Mouse (Mus musculus) kidney, postnatal 0 days (tissue): ENCODE results near the gene Nms. TPM values are rescaled to one million over a fixed set of nuclear protein-coding genes. Genes with fewer than 3 reads are reported as not detected.

Experiments
- ATAC-seq: fragments of 200-750 bp; cut with Nextera tagmentation; replicated peaks from 2 replicates; pipeline ENCODE4 v1.8.0; 2017; ENCODE audit warnings: low read depth, moderate number of reproducible peaks, moderate TSS enrichment, moderate library complexity; ENCODE audit not compliant: low FRiP score
- DNase-seq: peaks from one replicate; pipeline ENCODE4 v3.0.0-alpha.2; 2016; ENCODE audit warnings: low spot score
- H3K27ac ChIP-seq: fragments of 300-500 bp; sonication (generic); 2 replicates; pipeline ENCODE4 v1.5.1; 2014; ENCODE audit warnings: mild to moderate bottlenecking
- H3K27me3 ChIP-seq: fragments of 300-500 bp; sonication (generic); 2 replicates; pipeline ENCODE4 v1.6.1; 2014; ENCODE audit warnings: low read length, mixed read lengths; ENCODE audit not compliant: insufficient read depth
- H3K36me3 ChIP-seq: fragments of 300-500 bp; sonication (generic); 2 replicates; pipeline ENCODE4 v1.6.1; 2014; ENCODE audit warnings: low read length, mixed read lengths; ENCODE audit not compliant: insufficient read depth
- H3K4me1 ChIP-seq: fragments of 300-500 bp; sonication (generic); replicated peaks from 2 replicates; pipeline ENCODE4 v1.6.1; 2014; ENCODE audit warnings: antibody characterized with exemption, low read length, mixed read lengths; ENCODE audit not compliant: insufficient read depth
- H3K4me2 ChIP-seq: fragments of 300-500 bp; sonication (generic); 2 replicates; pipeline ENCODE4 v1.6.1; 2014; ENCODE audit warnings: mild to moderate bottlenecking, low read length, moderate library complexity, mixed read lengths
- H3K4me3 ChIP-seq: fragments of 300-500 bp; sonication (generic); replicated peaks from 2 replicates; pipeline ENCODE4 v1.5.1; 2014; ENCODE audit warnings: low read depth, low read length
- H3K9ac ChIP-seq: fragments of 300-500 bp; sonication (generic); 2 replicates; pipeline ENCODE4 v1.6.1; 2014; ENCODE audit warnings: low read depth, low read length
- H3K9me3 ChIP-seq: fragments of 300-500 bp; sonication (generic); replicated peaks from 2 replicates; pipeline ENCODE4 v1.6.1; 2016; ENCODE audit warnings: low read length, inconsistent platforms, mixed read lengths
- CTCF ChIP-seq: IDR thresholded peaks from 2 replicates; pipeline ENCODE4 v1.5.1; 2016; ENCODE audit warnings: antibody characterized with exemption, low read depth, mild to moderate bottlenecking, moderate library complexity
- WGBS: fragments of 180-500 bp; shearing (Covaris S2); extraction: QIAGEN DNeasy Blood & Tissue Kit; methylation state at CpG from one replicate; pipeline ENCODE4 v1.1.7; 2014; 5-methylcytosine and 5-hydroxymethylcytosine counted together
- polyA plus RNA-seq: library from polyadenylated mRNA; unstranded; fragments of >200 nt; fragmentation: Nextera tagmentation; extraction: Ambion mirVana; gene quantifications from 2 replicates; pipeline ENCODE4 v1.2.1, GENCODE M21; 2015

The Nms gene
- polyA plus RNA-seq = not detected in 2 replicates

GRCm38 (mm10) chr1:38938849-38939248, at the start of gene Nms:
Gene Nms, plus strand, starts transcription at chr1:38939149.
- Histone ChIP-seq H3K9ac (no peak within 1 kb of the TSS), H3K27ac (no peak within 1 kb of the TSS), H3K27me3 (no peaks in the 10 kb centered on the region), H3K4me1 (no peaks in the 10 kb centered on the region), H3K9me3 (no peaks in the 10 kb centered on the region), H3K36me3 (no peaks in the 10 kb centered on the region), H3K4me3 (no peak within 1 kb of the TSS), H3K4me2 (no peak within 1 kb of the TSS)
- TF ChIP-seq CTCF = no peak
- WGBS = 72% methylated on average over 6 of the region's 6 CpGs
- DNase-seq = no peak
- ATAC-seq = no peak

- DNase-seq = no peak
- no peaks in the 10 kb centered on the region for H3K9me3 ChIP-seq
- ATAC-seq = no peak
- no peaks in the 10 kb centered on the region for H3K27me3 ChIP-seq
- H3K4me1 ChIP-seq = no peaks in the 10 kb centered on the region
- no peak overlapping the region for H3K4me2 ChIP-seq
- no peak overlapping the region for H3K9ac ChIP-seq
- WGBS = 91% methylated on average over 5 of the region's 5 CpGs
- H3K27ac ChIP-seq = no peak overlapping the region
- TF ChIP-seq CTCF = no peak
- no peak overlapping the region for H3K4me3 ChIP-seq
- H3K36me3 ChIP-seq = no peaks in the 10 kb centered on the region
These were observed 47.5 kb upstream of the Nms start for GRCm38 (mm10) chr1:38891444-38891843.

- H3K27ac ChIP-seq = no peak overlapping the region
- H3K9ac ChIP-seq = no peak overlapping the region
- no peak overlapping the region for H3K4me3 ChIP-seq
- no peak for DNase-seq
- no peaks in the 10 kb centered on the region for H3K4me1 ChIP-seq
- H3K36me3 ChIP-seq = no peaks in the 10 kb centered on the region
- no peak for ATAC-seq
- H3K27me3 ChIP-seq = no peaks in the 10 kb centered on the region
- 49% methylated on average over 5 of the region's 5 CpGs for WGBS
- TF ChIP-seq CTCF = no peak
- no peaks in the 10 kb centered on the region for H3K9me3 ChIP-seq
- no peak overlapping the region for H3K4me2 ChIP-seq
These were observed 45.9 kb upstream of the Nms start for GRCm38 (mm10) chr1:38893081-38893480.

GRCm38 (mm10) chr1:38897431-38898248, 41.3 kb upstream of the Nms start, which contains the start of gene Chst10:
Gene Chst10, minus strand, starts transcription at chr1:38898161.
- no peak within 1 kb of the TSS for H3K27ac ChIP-seq
- H3K36me3 ChIP-seq = no peaks in the 10 kb centered on the region
- peak within 1 kb of the TSS; percentile 66 for H3K4me3 ChIP-seq
- ATAC-seq (peak; percentile 83), DNase-seq (peak; percentile 69)
- no peaks in the 10 kb centered on the region; the same call in 1 of the 2 replicates for H3K27me3 ChIP-seq
- H3K4me1 ChIP-seq = no peaks in the 10 kb centered on the region
- under 1% methylated on average over 64 of the region's 67 CpGs for WGBS
- H3K4me2 ChIP-seq = peak within 1 kb of the TSS; percentile 87
- no peak for TF ChIP-seq CTCF
- H3K9me3 ChIP-seq = no peaks in the 10 kb centered on the region
- H3K9ac ChIP-seq = peak within 1 kb of the TSS; percentile 47

- no peak for ATAC-seq
- Histone ChIP-seq H3K4me1 (no peaks in the 10 kb centered on the region), H3K9ac (no peak overlapping the region), H3K27me3 (no peaks in the 10 kb centered on the region; the same call in 1 of the 2 replicates), H3K9me3 (no peaks in the 10 kb centered on the region), H3K4me2 (no peak overlapping the region), H3K36me3 (no peaks in the 10 kb centered on the region), H3K27ac (no peak overlapping the region), H3K4me3 (no peak overlapping the region)
- WGBS = 49% methylated on average over 5 of the region's 5 CpGs
- DNase-seq = no peak
- no peak for TF ChIP-seq CTCF
These were observed 36.4 kb upstream of the Nms start for GRCm38 (mm10) chr1:38902571-38902970.

- Histone ChIP-seq H3K27ac (no peak overlapping the region), H3K9me3 (no peaks in the 10 kb centered on the region), H3K9ac (no peak overlapping the region), H3K4me3 (no peak overlapping the region), H3K27me3 (no peaks in the 10 kb centered on the region), H3K36me3 (no peaks in the 10 kb centered on the region), H3K4me1 (no peaks in the 10 kb centered on the region), H3K4me2 (no peak overlapping the region)
- 58% methylated on average over 2 of the region's 2 CpGs for WGBS
- ATAC-seq (no peak), DNase-seq (no peak)
- TF ChIP-seq CTCF = no peak
These were observed 35.0 kb upstream of the Nms start for GRCm38 (mm10) chr1:38903985-38904384.
